Mouse (Mus musculus): Measurements from ENCODE around the gene C1qtnf4. TPM values are rescaled to one million over a fixed set of nuclear protein-coding genes. Genes with fewer than 3 reads are reported as not detected.

The C1qtnf4 gene
- polyA plus RNA-seq, 1 experiment from 2014 or later = 8.8 TPM

DNA sequence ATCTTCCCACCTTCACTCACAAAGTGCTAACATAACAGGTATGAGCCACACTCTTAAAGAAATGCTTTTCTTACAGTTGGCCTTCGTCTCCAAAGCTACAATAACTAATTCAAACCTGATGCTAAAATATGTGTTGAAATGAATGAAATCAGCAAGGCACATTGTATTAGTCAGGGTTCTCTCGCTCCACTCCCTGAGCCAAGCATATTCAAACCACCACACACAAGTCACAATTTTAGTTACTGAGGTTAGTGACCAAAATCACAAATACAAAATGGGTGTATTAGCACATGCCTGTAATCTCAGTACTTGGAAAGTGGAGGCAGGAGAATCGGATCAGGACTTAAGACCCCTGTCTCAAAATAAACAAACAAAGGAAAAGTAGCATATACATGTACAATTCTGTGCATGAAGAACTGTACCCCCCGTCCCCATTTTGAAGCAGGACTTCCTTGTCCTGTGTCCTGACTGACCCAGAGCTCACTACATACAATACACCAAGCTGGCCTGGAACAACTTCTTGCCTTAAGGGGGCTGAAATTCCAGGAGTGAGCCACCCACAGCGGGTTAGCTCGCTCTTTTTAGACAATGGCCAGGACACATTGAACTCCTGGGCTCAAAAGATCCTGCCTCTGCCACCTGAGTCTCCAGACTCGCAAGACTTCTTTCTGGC lies 31.0 kb downstream of the C1qtnf4 start:
- Histone ChIP-seq H3K9ac (peak overlapping the region; percentile 95), H3K27me3 (replicated peaks) (no peaks in the 10 kb centered on the region), H3K4me3 (replicated peaks) (peak overlapping the region; percentile 65), H3K4me1 (replicated peaks) (0 out of 2 replicates have a peak, but pooled peaks cover 2% of the 10 kb centered on the region), H3K27ac (peak overlapping the region; percentile 93), H3K36me3 (0 out of 2 replicates have a peak, but pooled peaks cover 3% of the 10 kb centered on the region), H3K4me2 (replicated peaks) (peak overlapping the region; percentile 69), H3K9me3 (no peaks in the 10 kb centered on the region)
- peak; percentile 15; the same call in 1 of the 2 replicates for ATAC-seq
- WGBS = 20% methylated on average over 7 of the region's 7 CpGs

DNA sequence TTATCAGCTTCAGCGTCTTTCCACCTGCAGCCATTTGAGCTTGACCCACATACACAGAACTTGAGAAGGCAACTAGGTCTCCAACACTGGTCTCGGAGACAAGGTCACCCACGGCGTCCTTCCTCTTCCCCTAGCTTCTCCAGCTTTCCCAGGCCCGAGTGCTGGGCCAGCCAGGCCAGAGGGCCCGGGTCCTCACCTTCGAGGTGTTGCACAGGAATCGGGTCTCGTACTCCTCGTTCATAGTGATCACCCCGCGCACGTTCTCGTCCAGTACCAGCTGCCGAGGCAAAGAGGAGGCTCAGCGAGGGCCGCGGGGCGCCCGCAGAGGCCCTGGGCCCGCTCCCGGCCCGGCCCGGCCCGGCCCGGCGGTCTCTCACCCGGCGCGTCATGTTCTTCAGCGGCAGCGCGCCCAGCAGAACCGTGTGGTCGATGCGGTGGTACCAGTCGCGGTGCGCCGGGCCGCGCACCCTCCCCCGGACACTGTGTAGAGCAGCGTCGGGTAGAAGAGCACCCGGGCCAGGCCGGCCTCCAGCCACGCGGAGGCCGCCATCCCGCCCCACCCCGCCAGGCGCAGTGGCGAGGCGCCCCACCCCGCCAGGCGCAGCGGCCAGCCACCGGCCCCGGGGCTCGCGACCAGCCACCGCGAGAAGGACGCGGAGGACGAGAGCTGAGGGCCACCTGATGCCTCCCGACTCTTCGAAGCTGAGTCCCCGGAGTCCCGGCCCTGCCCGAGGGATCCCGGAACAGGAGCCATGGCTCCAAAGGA lies 31.8 kb downstream of the C1qtnf4 start:
- peak overlapping the region; percentile 95 for H3K9ac ChIP-seq
- under 1% methylated on average over 70 of the region's 73 CpGs for WGBS
- H3K4me2 ChIP-seq (replicated peaks) = peak overlapping the region; percentile 69
- 0 out of 2 replicates have a peak, but pooled peaks cover 3% of the 10 kb centered on the region for H3K36me3 ChIP-seq
- H3K27me3 ChIP-seq (replicated peaks) = no peaks in the 10 kb centered on the region
- peak overlapping the region; percentile 65 for H3K4me3 ChIP-seq (replicated peaks)
- H3K9me3 ChIP-seq = no peaks in the 10 kb centered on the region
- peak overlapping the region; percentile 93 for H3K27ac ChIP-seq
- 0 out of 2 replicates have a peak, but pooled peaks cover 2% of the 10 kb centered on the region for H3K4me1 ChIP-seq (replicated peaks)
- peak; percentile 86 for ATAC-seq

DNA sequence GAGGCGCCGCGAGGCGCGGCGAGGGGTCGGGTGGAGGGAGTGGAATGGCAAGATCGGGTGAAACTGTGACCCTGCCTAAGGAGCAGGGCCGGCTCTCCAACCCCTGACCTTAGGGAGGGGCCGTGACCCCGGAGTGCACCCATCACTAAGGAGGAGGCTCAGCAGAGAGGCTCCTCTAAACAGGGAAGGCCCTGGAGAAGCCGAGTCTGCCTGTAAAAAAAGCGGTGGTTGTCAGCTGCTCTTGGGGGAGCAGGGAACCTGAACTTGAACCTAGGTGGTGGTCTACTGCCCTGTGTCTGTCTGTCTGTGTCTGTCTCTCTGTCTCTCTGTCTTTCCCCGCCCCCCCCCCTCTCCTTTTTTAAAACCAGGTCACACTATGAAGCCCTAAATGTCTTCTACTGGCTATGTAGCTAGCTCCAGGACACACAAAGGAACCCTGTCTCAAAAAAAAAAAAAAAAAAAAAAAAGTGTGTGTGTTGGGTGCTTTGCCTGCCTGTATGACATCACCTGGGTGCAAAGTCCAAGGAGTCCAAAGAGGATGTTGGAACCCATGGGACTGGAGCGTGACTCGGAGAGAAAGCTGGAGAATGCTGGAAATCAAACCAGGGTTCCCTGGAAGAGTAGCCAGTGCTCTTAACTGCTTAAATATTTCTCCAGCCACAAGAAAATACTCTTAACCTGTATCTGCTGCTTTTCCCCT lies 32.5 kb downstream of the C1qtnf4 start:
- H3K4me2 ChIP-seq (replicated peaks) = peak overlapping the region; percentile 69
- H3K9ac ChIP-seq = peak overlapping the region; percentile 95
- 0 out of 2 replicates have a peak, but pooled peaks cover 2% of the 10 kb centered on the region for H3K4me1 ChIP-seq (replicated peaks)
- 0 out of 2 replicates have a peak, but pooled peaks cover 1% of the 10 kb centered on the region for H3K36me3 ChIP-seq
- no peaks in the 10 kb centered on the region for H3K9me3 ChIP-seq
- peak overlapping the region; percentile 65 for H3K4me3 ChIP-seq (replicated peaks)
- 7% methylated on average over 16 of the region's 16 CpGs for WGBS
- H3K27ac ChIP-seq = peak overlapping the region; percentile 93
- no peaks in the 10 kb centered on the region for H3K27me3 ChIP-seq (replicated peaks)
- ATAC-seq = peak; percentile 80

DNA sequence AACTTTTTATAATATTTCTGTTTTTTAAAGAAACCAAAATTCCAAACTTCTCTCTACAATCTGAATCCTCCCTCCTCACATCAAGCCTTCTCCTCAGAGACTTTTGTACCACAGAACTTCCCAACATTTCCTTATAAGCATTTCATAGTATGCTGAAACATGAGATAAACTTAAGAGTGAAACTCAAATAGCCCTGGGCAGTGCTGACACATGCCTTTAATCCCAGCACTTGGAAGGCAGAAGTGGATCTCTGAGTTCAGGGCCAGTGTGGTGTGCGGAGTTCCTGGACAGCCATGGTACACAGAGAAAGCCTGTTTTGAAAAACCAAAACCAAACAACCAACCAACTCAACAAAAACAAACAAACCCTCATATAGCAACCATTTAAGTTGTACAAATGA lies 35.5 kb downstream of the C1qtnf4 start:
- no peak for ATAC-seq
- 80% methylated on average over 1 of the region's 1 CpGs for WGBS
- no peaks in the 10 kb centered on the region for H3K27me3 ChIP-seq (replicated peaks)
- no peak overlapping the region for H3K27ac ChIP-seq
- no peak overlapping the region for H3K4me3 ChIP-seq (replicated peaks)
- H3K9ac ChIP-seq = no peak overlapping the region
- H3K4me1 ChIP-seq (replicated peaks) = 0 out of 2 replicates have a peak, but pooled peaks cover 2% of the 10 kb centered on the region
- H3K9me3 ChIP-seq = no peaks in the 10 kb centered on the region
- no peak overlapping the region for H3K4me2 ChIP-seq (replicated peaks)
- no peaks in the 10 kb centered on the region for H3K36me3 ChIP-seq

DNA sequence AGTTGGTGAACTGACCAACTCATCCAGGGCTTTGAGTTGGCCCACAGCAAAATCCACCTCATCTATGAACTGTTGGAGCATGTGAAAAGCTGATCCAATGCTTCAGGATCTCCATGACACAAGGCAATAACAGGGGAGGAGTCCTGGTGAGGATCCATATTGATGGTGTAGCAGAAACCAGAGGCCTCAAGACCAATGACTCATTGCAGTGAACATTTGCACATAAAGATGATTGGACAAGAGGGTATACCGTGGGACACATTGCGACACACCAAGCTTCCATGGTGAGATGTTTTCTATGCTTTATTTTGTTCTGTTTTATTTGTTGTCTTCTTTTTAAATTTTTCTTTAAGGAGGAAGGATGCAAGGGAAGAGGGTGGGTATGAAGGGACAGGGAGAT lies 37.0 kb downstream of the C1qtnf4 start:
- 89% methylated on average over 2 of the region's 2 CpGs for WGBS
- ATAC-seq = no peak
- Histone ChIP-seq H3K4me3 (replicated peaks) (no peak overlapping the region), H3K36me3 (no peaks in the 10 kb centered on the region), H3K4me1 (replicated peaks) (no peaks in the 10 kb centered on the region), H3K9ac (no peak overlapping the region), H3K4me2 (replicated peaks) (no peak overlapping the region), H3K9me3 (no peaks in the 10 kb centered on the region), H3K27me3 (replicated peaks) (no peaks in the 10 kb centered on the region), H3K27ac (no peak overlapping the region)

DNA sequence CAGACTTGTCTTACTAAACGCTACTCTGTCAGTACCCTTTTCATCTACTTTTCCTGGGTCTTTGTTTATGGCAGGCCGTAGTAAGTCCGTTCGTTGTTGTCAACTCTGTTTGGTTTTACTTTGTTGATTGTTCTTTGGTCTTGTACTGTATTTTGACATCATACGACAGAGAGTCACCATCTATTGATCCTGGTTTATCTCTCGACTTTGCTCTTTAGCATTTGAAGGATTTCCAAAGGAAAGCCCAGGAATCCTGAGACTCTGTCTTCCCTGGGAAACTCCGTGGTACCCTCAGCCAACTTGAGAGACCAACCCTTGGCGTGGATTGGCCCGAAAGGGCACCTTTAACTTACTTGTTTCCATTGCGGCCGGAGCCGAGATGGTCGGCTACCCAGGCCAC lies 42.9 kb downstream of the C1qtnf4 start:
- Histone ChIP-seq H3K27me3 (replicated peaks) (no peaks in the 10 kb centered on the region), H3K9me3 (no peaks in the 10 kb centered on the region), H3K36me3 (no peaks in the 10 kb centered on the region), H3K9ac (no peak overlapping the region), H3K4me2 (replicated peaks) (no peak overlapping the region), H3K4me1 (replicated peaks) (no peaks in the 10 kb centered on the region), H3K27ac (no peak overlapping the region), H3K4me3 (replicated peaks) (no peak overlapping the region)
- ATAC-seq = no peak
- 83% methylated on average over 13 of the region's 13 CpGs for WGBS

DNA sequence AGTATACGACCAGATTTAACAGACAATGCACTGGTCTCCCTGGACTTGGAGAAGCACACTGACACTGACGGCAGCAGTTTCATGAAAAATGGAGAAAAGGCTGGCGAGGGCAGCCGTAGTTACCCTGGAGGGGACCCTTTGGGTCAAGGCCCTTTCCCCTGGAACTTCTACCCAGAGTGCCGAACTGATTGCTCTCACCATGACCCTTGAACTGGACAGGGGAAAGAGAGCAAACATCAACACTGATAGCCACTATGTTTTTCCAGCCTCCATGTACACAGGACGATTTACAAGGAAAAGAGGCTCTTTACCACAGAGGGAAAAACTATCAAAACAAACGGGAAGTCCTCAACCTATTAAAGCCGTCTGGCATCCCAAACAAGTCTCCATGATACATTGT lies 46.2 kb downstream of the C1qtnf4 start:
- H3K9me3 ChIP-seq = no peaks in the 10 kb centered on the region

DNA sequence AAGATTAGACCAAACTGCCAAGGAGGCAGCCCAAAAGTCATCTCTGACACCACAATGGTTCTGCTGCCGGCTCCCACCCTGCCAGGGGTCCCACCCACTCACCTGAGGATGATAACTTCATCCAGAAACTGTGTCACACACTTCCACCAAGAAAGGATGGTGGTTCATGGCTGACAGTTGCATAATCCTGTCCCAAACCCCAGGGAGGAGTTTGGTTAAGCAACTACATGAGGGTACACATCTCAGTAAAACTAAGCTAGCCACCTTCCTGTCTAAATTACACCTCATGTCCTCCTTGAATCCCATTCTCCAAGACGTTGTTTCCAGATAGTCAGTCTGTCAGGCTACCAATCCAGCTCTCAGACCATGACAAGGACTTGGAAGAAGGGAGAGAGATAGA lies 46.6 kb downstream of the C1qtnf4 start:
- 65% methylated on average over 2 of the region's 2 CpGs for WGBS
- no peak overlapping the region for H3K9ac ChIP-seq
- no peak overlapping the region for H3K4me2 ChIP-seq (replicated peaks)
- no peaks in the 10 kb centered on the region for H3K9me3 ChIP-seq
- H3K27me3 ChIP-seq (replicated peaks) = no peaks in the 10 kb centered on the region
- no peak overlapping the region for H3K27ac ChIP-seq
- no peak overlapping the region for H3K4me3 ChIP-seq (replicated peaks)
- no peaks in the 10 kb centered on the region for H3K4me1 ChIP-seq (replicated peaks)
- no peaks in the 10 kb centered on the region for H3K36me3 ChIP-seq
- ATAC-seq = no peak

More for the DNA sequence above, 46.2 kb downstream of the C1qtnf4 start:
- Histone ChIP-seq H3K27me3 (replicated peaks) (no peaks in the 10 kb centered on the region), H3K9ac (no peak overlapping the region), H3K4me1 (replicated peaks) (no peaks in the 10 kb centered on the region), H3K36me3 (no peaks in the 10 kb centered on the region), H3K4me2 (replicated peaks) (no peak overlapping the region), H3K4me3 (replicated peaks) (no peak overlapping the region), H3K27ac (no peak overlapping the region)
- WGBS = 48% methylated on average over 8 of the region's 8 CpGs
- ATAC-seq = no peak

DNA sequence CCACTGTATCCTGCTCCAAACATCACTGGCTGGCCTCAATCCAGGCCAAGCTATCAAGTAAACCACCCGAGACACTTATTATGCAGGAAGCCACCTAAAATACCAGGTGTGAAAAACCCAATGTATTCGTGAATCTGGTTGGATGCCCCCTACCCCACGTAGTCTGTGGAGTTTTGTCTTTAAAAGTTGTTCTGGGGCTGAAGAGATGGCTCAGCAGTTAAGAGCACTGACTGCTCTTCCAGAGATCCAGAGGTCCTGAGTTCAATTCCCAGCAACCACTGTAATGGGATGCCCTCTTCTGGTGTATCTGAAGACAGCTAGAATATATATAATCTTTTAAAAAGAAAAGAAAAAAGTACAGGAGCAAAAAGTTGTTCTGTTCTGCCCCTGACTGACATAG lies 52.7 kb downstream of the C1qtnf4 start:
- no peak for ATAC-seq
- 70% methylated on average over 3 of the region's 3 CpGs for WGBS

DNA sequence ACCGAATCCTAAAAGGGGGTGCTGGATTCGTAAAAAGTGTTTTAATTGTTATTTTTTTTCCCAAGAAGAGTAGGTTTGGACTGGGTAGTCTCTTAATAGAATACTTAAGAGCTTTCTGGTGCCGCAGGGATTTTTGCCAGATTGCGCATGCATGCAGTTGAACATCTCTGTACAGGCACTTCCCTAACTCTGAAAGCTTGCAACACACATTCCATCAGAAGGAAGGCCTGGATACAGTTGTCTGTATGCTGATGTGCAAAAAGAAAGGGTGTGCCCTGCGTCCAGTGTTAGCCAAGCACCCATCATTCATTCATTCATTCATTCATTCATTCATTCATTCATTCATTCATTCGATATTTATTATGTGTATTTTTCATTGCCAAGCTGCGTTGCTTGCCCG lies 54.1 kb downstream of the C1qtnf4 start:
- H3K4me3 ChIP-seq (replicated peaks) = peak overlapping the region; percentile 98
- no peaks in the 10 kb centered on the region for H3K27me3 ChIP-seq (replicated peaks)
- no peaks in the 10 kb centered on the region for H3K36me3 ChIP-seq
- peak overlapping the region; percentile 71 for H3K4me2 ChIP-seq (replicated peaks)
- peak overlapping the region; percentile 94; the same call in 1 of the 2 replicates for H3K27ac ChIP-seq
- peak; percentile 55 for ATAC-seq
- H3K9ac ChIP-seq = peak overlapping the region; percentile 92
- no peaks in the 10 kb centered on the region for H3K9me3 ChIP-seq
- peaks cover 16% of the 10 kb centered on the region; the same call in 1 of the 2 replicates for H3K4me1 ChIP-seq (replicated peaks)
- WGBS = 44% methylated on average over 8 of the region's 8 CpGs

More for the DNA sequence above, 52.7 kb downstream of the C1qtnf4 start:
- H3K4me3 ChIP-seq (replicated peaks) = no peak overlapping the region
- H3K36me3 ChIP-seq = no peaks in the 10 kb centered on the region
- H3K9me3 ChIP-seq = no peaks in the 10 kb centered on the region
- H3K27ac ChIP-seq = no peak overlapping the region
- H3K27me3 ChIP-seq (replicated peaks) = no peaks in the 10 kb centered on the region
- H3K9ac ChIP-seq = no peak overlapping the region
- H3K4me2 ChIP-seq (replicated peaks) = no peak overlapping the region
- H3K4me1 ChIP-seq (replicated peaks) = peaks cover 16% of the 10 kb centered on the region; the same call in 1 of the 2 replicates
